Mouse (Mus musculus) megakaryocyte, embryonic 14.5 days (primary cell): ENCODE measurements around the gene Tmem156. TPM values are rescaled to one million over a fixed set of nuclear protein-coding genes. Genes with fewer than 3 reads are reported as not detected.

Experiments
- H3K27me3 ChIP-seq: replicated peaks from 2 replicates; pipeline ENCODE3; 2012; ENCODE audit warnings: inconsistent platforms
- H3K36me3 ChIP-seq: replicated peaks from 2 replicates; pipeline ENCODE3; 2012; ENCODE audit warnings: low read length, inconsistent platforms, mixed read lengths
- H3K4me1 ChIP-seq: 2 replicates; pipeline ENCODE4 v1.6.1; 2012; ENCODE audit warnings: inconsistent platforms
- H3K4me3 ChIP-seq: replicated peaks from 2 replicates; pipeline ENCODE3; 2012; ENCODE audit warnings: moderate library complexity, mild to moderate bottlenecking, inconsistent platforms
- H3K9me3 ChIP-seq: 2 replicates; pipeline ENCODE4 v1.6.1; 2012; ENCODE audit warnings: inconsistent platforms
- FLI1 ChIP-seq: IDR thresholded peaks from 2 replicates; pipeline ENCODE4 v1.6.1; 2012; ENCODE audit warnings: low read length, inconsistent platforms, mixed read lengths
- GATA1 ChIP-seq: IDR thresholded peaks from 3 replicates; pipeline ENCODE4 v1.6.1; 2012; ENCODE audit warnings: mixed read lengths, low read length, inconsistent platforms, borderline replicate concordance
- polyA plus RNA-seq: library from polyadenylated mRNA; stranded (reverse); fragments of >175 nt; gene quantifications from 2 replicates; pipeline ENCODE4 v1.2.3, GENCODE M21; 2012; ENCODE audit warnings: low replicate concordance; ENCODE audit not compliant: insufficient read depth

The Tmem156 gene
- polyA plus RNA-seq, 1 experiment = not detected

DNA sequence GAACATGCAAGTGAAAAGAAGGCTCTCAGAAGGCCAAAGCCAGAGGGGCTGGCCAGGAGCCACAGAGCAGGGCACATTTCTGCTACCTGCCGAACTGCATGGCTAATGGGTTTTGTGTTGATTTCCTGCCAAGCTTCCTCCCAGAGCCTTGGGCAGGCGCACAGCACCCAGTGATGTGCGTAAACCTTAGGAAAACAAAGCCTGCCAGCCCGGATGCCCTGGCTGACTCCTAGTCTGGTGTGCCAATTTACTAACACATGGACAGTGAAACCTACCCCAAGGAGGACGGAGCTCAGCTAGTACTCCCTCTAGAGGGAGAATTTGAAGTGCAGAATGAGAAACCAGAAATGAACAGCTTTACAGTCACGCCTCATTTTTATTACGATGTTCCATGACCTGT is 72.1 kb downstream of the Tmem156 start:
- Histone ChIP-seq H3K4me1 (peaks cover 57% of the 10 kb centered on the region), H3K27me3 (no peaks in the 10 kb centered on the region), H3K9me3 (peaks cover 13% of the 10 kb centered on the region), H3K36me3 (peaks cover 30% of the 10 kb centered on the region), H3K4me3 (peak overlapping the region; percentile 67)
- TF ChIP-seq FLI1 (no peak), GATA1 (no peak)

DNA sequence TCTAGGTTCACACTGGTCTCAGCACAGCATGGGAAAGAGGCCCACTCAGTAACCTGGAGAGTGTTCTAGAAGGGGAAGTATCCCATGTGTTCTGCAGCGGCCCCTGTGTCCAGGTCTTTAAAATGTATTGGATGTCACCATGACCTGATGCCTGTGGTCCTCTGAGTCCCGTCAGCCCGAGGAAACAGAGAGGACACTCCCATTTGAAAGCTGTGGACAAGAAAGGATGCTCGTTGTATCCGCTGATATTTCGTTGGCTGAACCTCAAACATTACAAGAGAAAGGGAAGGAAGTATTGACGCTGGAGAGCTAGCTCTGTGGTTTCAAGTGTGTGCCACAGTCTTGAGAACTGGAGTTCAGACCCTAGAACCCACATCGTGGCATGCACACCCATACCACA is 72.8 kb downstream of the Tmem156 start:
- Histone ChIP-seq H3K27me3 (no peaks in the 10 kb centered on the region), H3K36me3 (peaks cover 31% of the 10 kb centered on the region), H3K9me3 (peaks cover 13% of the 10 kb centered on the region), H3K4me1 (peaks cover 58% of the 10 kb centered on the region), H3K4me3 (peak overlapping the region; percentile 66)
- TF ChIP-seq FLI1 = 0 out of 2 replicates have a peak, but pooled peaks have one; percentile 29
- no peak for TF ChIP-seq GATA1

DNA sequence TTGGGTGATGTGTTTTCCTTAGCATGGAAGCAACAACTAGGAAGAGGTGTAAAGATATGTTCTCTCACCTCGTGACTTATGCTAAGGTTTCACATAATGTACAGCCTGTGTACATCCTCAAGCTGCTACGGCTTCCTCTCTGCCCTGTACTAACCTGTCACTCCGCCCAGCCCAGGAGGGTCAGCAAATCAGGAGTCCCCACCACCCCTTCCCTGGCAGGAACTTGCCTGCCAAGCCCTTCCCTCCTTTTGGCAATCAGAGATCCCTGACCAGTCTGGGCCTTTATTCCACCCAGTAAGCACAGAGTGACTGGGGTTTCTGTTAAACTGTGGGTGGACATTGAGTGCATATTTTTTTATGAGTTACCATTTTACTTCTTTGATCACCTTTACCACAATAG is 76.4 kb downstream of the Tmem156 start:
- H3K9me3 ChIP-seq = peaks cover 3% of the 10 kb centered on the region; the same call in 1 of the 2 replicates
- peaks cover 21% of the 10 kb centered on the region for H3K36me3 ChIP-seq
- H3K27me3 ChIP-seq = peaks cover 2% of the 10 kb centered on the region
- peaks cover 51% of the 10 kb centered on the region for H3K4me1 ChIP-seq
- TF ChIP-seq FLI1 (no peak), GATA1 (no peak)
- no peak overlapping the region for H3K4me3 ChIP-seq

DNA sequence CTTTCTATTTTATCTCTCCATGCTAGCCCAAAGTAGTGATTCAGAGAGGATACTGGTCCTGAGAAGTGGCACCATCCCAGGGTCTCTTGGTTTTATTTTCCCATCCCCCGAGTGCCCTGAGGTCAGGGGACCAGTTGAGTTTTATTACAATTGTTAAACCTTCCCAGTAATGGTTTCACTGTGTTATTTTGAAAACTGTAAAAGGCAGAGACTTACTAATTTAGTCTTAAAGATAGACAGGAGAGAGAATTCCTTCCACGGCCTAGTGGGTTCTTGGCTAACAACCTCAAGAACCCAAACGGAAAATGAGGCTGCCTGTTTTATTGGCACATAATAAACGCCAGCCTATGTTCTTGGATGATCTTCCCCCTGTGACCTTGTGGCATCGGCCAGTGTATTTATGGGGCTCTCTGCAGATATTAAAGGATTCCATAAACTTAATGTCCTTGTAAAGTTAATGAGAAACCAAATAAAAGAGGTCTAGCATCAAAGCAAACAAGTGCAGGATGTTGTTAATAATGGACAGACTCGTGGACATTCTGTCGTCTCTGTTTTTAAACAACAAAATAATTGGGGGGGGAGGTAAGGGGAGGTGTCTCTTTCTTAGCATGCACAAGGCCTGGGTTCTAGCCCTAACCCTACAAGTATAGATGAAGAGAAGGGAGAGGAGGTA is 79.9 kb downstream of the Tmem156 start:
- TF ChIP-seq GATA1 (no peak), FLI1 (no peak)
- H3K36me3 ChIP-seq = peaks cover 31% of the 10 kb centered on the region
- H3K27me3 ChIP-seq = peaks cover 2% of the 10 kb centered on the region
- peaks cover 11% of the 10 kb centered on the region for H3K9me3 ChIP-seq
- H3K4me3 ChIP-seq = no peak overlapping the region
- H3K4me1 ChIP-seq = peaks cover 25% of the 10 kb centered on the region

DNA sequence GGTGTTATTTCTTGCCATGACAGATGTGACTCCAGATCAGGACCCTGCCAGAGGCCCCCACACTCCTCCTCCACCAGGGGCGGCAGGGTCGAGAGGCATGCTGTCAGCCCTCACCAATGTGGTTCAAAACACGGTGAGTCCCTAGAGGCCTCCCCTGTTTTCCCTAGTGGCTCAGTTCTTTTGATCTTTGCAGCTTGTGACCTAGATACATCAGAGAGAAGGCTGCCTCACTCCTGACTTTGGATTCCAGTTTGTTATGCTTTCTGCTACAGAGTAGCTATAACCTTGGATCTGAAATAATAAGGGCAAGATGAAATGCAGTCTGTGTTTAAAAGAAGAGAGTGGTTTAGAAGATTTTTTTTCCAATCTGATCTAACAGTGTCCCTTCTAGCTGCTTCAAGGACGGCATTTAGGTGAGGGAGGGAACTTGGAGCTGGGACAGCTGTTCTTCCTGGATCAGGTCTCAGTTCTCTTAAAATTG is 85.9 kb downstream of the Tmem156 start:
- no peak overlapping the region for H3K4me3 ChIP-seq
- peaks cover 31% of the 10 kb centered on the region for H3K4me1 ChIP-seq
- peaks cover 11% of the 10 kb centered on the region for H3K9me3 ChIP-seq
- TF ChIP-seq GATA1 (no peak), FLI1 (no peak)
- H3K27me3 ChIP-seq = no peaks in the 10 kb centered on the region
- H3K36me3 ChIP-seq = peaks cover 17% of the 10 kb centered on the region

DNA sequence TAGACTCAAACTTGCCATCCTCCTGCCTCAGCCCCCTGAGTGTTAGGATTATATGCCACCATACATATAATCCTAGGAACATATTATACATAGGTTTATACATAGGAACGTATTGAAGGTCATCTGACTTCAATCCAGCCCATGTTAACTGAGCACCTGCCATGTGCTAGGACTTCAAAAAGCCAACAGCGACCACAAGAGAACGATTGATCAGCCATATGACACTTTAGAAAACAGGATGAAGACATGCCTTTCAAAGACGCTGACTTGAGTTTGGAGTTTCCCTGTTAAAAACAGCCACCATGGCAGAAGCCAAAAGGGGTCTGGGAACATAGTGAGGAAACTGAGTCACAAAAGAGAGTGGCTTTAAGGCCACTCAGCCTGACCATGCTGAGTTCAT is 86.7 kb downstream of the Tmem156 start:
- peaks cover 10% of the 10 kb centered on the region for H3K36me3 ChIP-seq
- no peaks in the 10 kb centered on the region for H3K27me3 ChIP-seq
- peaks cover 31% of the 10 kb centered on the region for H3K4me1 ChIP-seq
- H3K9me3 ChIP-seq = peaks cover 5% of the 10 kb centered on the region
- TF ChIP-seq FLI1 (no peak), GATA1 (no peak)
- H3K4me3 ChIP-seq = no peak overlapping the region

Other genes starting within 250 kb of the Tmem156 start
- 0.31 TPM in 1 of 2 replicates, not detected in the other for gene Tlr1, start 158.6 kb downstream of the Tmem156 start, polyA plus RNA-seq
- not detected in 2 replicates for gene Tlr6, start 132.0 kb downstream of the Tmem156 start, polyA plus RNA-seq
- gene Fam114a1, start 122.1 kb downstream of the Tmem156 start, polyA plus RNA-seq = 0.29 TPM in 1 of 2 replicates, not detected in the other
- gene Klhl5, start 15.4 kb upstream of the Tmem156 start, polyA plus RNA-seq = 6.1 and 11.0 TPM in 2 replicates
- 0.38 TPM in 1 of 2 replicates, not detected in the other for gene Wdr19, start 107.6 kb upstream of the Tmem156 start, polyA plus RNA-seq
- 2.0 TPM in 1 of 2 replicates, not detected in the other for gene Rfc1, start 243.5 kb upstream of the Tmem156 start, polyA plus RNA-seq